Mouse (Mus musculus): ENCODE results near the gene Asb15. TPM values are rescaled to one million over a fixed set of nuclear protein-coding genes. Genes with fewer than 3 reads are reported as not detected.
A peak's percentile ranks its signal among the peaks of the same experiment; 100 is the strongest.

Gene Asb15
- 10 to 100 TPM; 52.2 to 59.3 TPM for total RNA-seq (2021)

DNA sequence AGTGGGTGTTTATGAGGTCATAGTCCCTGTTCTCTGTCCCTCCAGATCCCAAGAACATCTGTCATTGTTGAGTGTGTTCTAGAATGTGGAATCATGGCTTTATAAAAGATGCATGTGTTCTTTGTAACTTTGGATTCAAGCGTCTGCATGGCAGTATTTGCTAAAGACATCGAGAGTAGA lies at the start of gene Asb15:
Gene Asb15 (plus strand): TSS at position 81 of the 180 bp plus-strand sequence.
- intact Hi-C loops (cut with DNase I) = no loop called here

DNA sequence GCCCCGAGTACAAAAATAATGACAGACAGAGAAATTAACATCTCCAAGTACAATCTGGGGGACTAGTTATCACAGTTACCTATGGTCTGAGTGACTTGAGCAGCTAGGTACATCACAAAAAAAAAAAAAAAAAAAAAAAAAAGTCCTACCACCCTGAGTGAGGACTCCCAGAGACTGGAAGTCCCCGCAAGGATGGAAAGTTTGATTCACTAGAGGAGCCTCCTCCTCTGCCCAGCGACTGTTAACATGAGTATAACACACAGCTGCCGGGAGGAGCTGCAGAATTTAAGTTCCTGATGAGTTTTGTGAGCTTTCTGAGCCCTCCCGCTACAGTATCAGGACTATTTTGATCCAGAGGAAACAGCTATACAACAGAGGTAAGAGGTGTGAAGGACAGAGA lies 41.4 kb upstream of the Asb15 start:
- no peak for DNase-seq
- intact Hi-C loops (cut with DNase I) = no loop called here

More for the DNA sequence above, at the start of gene Asb15:
- DNase-seq = no peak

DNA sequence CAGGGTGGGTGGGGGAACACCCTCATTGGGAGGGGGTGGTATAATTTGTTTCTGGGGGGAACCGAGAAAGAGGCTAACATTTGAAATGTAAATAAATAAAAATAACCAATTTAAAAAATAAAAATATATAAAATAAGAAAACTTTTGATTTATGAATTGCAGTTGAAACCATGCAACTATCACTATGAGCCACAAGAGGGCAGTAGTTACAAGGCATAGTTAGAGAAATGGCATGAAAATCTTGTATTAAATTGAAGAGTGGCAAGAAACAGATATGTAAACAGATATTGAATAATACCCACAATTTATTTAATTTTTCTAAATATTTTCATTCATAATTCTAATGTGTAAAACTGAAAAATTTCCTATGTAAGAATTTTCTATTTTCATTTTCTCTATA lies 37.6 kb upstream of the Asb15 start:
- intact Hi-C loops (cut with DNase I) = no loop called here
- no peak for DNase-seq

DNA sequence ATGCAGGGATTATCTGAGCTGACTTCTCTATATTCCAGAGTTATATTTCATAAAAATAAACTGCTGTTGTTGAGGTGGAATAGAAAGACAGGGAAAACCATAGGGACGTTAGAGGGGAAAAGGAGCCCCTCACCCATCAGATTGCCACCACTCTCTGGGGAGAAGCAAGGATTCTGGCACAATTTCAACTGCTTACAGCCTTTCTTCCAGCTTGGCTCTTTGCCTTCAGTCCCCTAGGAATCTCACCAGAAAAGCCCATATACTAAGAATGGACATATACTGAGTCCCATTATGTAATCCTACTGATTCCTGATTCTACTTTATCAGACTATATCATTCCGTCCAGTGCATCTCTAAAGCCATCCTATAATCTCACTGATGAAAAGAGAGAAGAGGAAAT lies 23.8 kb upstream of the Asb15 start:
- intact Hi-C loops (cut with DNase I) = no loop called here
- DNase-seq = no peak

DNA sequence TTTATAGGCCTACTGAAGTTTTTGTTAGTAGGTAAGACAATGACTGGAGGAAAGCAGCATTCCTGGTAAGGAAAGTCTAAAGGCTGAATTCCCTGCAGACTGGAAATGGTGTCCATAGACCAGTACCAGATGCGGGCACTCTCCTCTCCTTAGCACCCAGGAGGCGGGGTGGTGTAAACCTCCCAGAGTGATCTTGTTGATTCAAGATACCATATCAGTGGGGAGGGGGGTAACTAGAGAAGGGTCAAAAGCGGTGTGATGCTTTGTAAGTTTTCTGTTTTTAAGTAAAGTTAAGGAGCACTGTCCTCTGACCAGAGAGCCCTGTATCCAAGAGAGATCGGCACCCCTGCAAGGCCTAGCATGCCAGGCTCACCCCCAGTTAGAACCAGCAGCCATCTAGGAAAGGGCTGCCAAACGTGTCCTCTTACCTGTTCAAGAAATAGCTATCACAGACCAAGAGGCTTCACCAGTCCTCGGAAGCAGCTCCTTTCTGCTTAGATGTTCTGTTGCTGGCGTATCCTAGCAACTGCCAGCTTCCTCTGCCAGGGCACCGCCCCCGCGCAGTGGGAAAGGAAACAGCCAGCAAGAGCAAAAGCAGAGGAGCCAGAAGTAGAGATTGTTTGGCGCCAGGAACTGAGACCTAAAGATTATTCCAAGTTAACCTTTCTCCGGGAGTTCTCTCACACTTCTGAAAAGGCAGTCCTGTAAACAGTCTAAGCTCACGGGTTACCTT lies 13.2 kb upstream of the Asb15 start, which contains the start of gene Iqub:
Gene Iqub (minus strand): TSS at position 516 of the 733 bp plus-strand sequence.
- DNase-seq = peak; percentile 51 to 68
- intact Hi-C loops (cut with DNase I) = no loop called here

DNA sequence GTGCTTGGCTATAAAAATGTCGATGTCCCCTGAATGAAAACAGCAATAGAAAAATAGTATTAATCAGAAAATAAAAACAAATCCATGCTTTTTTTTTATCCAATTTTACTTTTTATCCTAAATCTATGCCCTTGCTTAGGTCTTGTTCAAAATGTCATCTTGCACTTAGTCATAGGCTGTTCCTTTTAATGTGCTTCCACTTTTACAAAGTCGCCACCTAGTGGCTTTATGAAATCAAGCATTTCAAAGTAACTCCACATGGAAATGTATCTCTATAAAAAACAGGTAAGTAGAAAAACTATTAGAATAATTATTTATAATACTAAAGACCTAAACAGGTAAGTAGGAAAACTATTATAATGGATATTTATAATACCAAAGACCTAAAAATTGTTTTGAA lies 11.7 kb upstream of the Asb15 start:
- intact Hi-C loops (cut with DNase I) = no loop called here
- no peak for DNase-seq

DNA sequence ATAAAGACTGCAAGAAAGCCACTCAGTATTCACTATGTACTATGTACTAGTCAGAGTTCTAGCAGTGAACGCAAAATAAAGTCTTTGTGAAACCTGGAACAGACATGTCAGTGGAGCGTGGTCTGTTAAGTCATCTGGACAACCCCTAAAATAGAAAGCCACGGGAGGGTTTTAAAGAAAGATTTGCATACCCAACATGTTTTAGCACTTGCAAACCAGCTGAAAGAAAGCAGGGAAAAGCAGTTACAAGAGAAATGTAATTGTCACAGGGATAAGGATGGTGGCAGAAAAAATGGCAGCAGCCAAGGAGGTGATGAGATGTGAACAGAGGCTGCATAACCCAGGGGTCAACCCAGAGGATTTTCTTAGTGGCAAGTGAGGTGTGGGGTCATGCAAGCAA lies 2.2 kb upstream of the Asb15 start:
- no peak for DNase-seq
- intact Hi-C loops (cut with DNase I) = no loop called here

DNA sequence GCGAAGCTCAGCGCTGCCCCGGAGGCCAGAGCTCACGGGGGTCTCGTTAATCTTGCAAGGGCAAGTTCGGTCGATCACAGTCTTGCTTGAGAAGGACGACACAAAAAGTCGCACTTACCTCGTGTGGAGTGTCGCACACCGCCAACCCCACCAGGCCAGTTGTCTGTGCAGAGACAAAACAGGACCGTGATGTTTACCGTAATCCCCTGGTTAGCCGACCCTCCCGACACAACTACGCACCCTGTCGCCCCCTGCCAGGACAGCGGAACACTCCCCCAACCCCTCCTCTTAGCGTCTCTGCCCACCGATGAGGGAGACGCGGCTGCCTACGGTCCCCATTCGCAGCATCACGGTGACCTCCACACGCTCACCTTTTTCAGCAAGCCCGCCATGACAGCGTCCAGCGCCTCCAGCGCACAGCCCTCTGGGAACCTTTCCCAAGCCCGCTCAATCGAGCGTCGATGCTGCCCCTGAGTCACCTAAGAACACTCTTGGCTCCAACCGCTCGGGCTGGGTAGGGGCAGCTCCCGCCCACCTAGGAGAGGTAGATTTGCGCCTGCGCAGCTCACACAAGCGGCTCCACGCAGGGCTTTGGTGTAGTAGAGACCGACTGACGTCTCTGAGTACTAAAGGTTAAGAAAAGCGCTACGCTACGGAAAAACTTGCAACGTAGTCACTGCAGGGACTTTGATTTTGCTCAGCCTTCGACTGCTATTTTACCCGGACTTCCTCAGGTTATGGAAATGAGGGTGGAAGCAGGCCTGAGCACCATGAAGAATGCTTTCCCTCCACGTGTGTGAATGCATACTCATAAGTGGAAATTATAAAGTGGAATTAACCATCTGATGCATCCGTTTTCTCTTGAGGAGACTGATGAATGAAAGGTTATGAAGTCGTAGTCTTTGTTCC lies 535 bp upstream of the Asb15 start, which contains the start of gene Ndufa5:
Gene Ndufa5 (minus strand): TSS at position 859 of the 909 bp plus-strand sequence.
- intact Hi-C loops (cut with DNase I) = loop anchor here (1.0 kb wide), 1 partner anchor 138 kb away; the partner anchor contains the start of gene Wasl
- peak; percentile 85 for DNase-seq

DNA sequence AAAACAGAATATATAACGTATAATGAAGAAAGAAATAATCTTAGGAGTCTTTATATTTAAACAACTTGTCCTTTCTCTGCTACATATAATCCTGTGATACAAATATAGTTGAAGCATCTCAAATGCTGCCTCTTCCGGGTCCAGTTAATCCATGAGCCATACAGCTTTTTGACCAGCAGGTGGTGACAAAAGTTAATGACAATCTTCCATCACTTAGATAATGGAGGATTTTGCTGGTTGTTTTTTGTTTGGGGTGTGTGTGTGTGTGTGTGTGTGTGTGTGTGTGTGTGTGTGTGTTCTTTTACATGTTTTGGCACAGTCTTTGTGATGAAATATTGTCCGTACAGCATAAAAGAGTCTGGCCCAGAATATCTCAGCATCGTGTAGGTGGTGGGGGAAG lies 2.2 kb downstream of the Asb15 start:
- peak; percentile 44 to 56 for DNase-seq

DNA sequence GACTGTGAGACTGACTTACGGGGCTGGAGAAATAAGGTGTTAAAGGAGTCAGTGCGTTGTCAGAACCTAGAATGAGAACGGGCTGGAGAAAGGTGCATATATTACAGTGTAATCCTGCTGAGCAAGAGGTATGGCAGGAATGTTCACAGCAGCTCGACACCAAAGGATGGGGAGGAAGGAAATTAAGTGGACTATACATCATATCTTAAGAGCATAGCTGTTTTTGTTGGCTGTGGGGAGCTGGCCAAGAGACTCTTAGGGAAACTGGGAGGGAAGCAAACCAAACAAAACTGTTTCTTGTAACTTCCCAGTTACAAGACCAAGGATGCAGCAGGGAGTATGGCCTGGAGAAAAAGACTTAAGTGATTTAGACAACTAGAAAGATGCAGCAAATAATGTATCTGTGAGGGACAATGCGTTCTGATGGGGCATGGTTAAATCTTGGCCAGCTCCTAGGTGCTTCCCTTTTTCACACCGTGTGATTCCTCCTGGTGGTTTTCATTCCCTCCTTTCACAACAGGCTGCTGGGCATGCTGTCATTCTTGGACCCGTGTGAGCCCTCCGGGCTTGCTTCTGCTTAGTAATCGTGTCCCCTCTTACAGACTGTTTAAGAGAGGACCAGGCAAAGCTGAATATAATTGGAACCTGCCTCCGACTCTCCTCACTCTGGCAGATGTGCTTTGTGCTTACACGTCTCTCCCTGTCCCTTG lies 2.9 kb downstream of the Asb15 start:
- intact Hi-C loops (cut with DNase I) = loop anchor here (1.0 to 2.0 kb wide), 3 partner anchors 38 to 190 kb away; no protein-coding TSS in a partner anchor
- peak in 1 of 2 experiments; percentile 23 for DNase-seq

More for the DNA sequence above, 2.2 kb downstream of the Asb15 start:
- intact Hi-C loops (cut with DNase I) = loop anchor here (1.0 to 2.0 kb wide), 2 partner anchors 39 to 191 kb away; no protein-coding TSS in a partner anchor

DNA sequence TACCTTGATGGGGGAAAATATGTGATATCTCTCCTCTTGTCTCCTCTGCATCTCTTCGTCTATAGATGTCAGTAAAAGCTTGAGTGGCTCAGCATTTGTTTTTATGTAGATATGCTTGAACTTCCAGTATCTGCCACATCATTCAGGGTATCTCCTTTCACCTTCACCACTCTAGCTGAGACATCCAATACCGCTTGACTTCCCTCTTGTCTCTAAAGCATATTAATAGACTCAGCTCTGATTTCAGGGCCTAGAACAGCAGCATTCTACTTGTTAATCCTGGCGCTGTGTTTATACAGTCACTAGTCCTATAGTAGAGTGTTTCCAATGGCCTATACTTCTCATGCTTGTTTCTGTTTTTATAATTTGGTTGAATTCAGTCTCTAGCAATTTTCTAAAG lies 4.9 kb downstream of the Asb15 start:
- intact Hi-C loops (cut with DNase I) = no loop called here
- no peak for DNase-seq

DNA sequence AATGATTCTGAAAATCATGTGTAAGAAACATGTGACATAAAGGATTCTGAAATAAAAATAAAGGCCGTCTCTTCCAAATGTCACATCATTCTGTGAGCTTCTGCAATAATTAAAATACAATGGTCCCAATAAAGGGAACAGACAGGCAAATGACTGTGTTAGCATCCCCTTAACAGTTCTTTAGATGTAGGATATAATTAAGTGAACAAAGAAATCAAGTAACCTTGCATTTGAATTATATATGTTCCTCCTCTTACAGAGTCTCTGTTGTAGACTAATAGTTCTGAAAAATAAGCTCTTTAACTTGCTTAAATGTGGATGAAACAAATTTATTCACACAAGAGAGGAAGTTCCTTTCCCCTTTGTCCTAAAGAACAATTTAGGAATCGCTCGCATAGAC lies 10.5 kb downstream of the Asb15 start:
- intact Hi-C loops (cut with DNase I) = no loop called here
- no peak for DNase-seq

DNA sequence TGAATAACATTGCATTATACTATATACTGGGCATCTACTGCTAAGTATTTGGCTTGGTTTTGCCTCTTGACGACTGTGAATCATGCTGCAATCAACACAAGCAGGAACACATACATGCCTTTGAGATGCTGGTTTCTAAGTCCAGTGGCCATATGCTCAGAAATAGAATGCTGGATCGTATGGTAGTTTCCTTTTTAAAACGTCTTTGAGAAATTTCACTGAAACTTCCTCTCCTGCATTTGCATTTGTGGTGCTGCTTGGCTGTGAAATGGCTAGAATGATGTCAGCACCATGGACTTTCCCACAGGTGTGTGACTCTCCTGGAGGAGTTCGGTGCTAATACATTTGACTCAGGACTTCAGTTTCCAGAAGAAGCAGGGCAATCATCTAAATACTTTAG lies 12.2 kb downstream of the Asb15 start:
- intact Hi-C loops (cut with DNase I) = no loop called here
- DNase-seq = no peak

DNA sequence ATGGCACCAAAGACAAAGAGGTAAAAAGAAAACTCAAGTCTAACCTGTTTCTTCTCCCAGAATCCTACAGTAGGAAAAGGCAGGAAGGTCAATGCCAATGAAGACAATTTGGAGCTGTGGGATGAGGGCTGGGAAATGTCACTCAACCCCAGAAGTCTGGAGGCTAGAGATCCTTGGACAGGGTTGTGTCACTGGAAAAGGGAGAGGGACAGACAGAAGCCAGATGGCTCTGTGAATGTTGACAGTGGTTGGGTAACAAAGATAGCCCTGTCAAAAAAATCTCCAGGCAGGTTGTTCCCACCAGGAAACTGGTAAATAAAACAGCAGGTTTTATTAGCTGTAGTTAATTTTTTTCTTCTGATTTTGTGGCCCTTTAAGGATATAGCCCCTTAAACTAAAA lies 14.4 kb downstream of the Asb15 start:
- intact Hi-C loops (cut with DNase I) = no loop called here
- no peak for DNase-seq

DNA sequence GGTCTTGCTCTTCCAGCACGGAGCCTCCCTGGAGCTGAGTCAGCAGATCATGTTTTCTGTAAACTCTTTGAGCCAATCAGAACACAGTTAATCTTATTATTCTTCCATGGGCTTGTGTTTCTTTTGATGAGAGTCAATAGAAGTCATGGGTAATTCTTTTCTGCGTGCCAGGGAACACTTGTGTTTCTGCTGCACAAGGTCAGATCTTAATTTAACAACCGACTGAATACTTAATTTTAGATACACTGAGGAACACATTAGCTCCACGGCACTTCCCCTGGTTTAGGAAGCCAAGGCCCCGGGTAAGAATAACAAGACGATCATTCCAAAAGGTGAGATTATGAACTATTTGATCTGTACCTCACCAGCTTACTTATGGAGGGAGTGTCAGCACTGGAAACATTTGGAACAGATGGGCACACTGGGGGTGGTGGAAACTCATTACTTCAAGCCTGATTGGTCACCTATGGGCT lies 15.2 kb downstream of the Asb15 start:
- DNase-seq = no peak
- intact Hi-C loops (cut with DNase I) = no loop called here

DNA sequence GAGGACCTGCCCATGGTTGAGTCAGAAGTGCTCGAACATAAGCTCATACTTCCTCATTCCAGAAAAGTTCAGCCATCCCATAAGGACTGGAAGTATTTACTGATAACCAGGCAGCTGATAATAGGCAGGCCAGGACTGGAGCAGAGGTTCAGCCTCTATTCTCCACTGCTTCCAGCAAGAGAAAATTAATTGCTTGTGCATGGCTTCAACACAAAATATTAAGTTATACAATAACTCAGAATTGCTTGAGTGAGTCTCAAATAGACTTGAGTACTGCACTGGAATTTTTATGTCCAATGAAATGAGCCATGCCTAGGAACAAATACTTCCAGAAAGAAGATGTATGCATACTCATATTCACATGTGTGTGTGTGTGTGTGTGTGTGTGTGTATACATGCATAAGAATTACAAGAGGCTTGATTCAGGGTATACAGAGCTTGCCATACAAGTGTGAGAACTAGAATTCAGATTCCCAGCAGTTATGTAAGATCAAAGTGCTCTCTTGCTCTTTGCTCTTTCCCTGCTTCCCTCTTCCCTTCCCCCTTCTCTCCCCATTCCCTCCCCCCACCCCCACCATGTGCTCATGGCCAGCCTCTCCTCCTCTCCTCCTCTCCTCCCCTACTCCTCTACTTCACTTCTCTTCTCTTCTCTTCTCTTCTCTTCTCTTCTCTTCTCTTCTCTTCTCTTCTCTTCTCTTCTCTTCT lies 18.9 kb downstream of the Asb15 start:
- intact Hi-C loops (cut with DNase I) = no loop called here
- no peak for DNase-seq

DNA sequence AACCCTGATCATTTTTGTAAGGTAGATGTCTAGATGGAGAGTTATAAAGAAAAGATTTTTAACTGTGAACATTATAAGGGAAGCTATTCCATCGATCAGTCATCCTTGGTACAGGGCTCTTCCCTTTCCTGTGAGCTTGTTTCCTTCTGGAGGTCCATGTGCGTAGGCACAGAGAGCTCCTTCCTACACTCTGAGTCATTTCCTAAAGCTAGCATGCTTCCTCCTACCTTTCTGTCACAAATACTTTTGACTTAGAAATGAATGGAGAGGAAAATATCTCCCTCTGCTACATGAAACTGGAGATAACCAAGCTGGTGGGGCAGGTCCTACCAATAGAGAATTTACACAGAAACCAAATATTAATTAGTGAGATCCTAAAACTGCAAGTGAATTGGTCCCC lies 21.9 kb downstream of the Asb15 start:
- no peak for DNase-seq
- intact Hi-C loops (cut with DNase I) = no loop called here

DNA sequence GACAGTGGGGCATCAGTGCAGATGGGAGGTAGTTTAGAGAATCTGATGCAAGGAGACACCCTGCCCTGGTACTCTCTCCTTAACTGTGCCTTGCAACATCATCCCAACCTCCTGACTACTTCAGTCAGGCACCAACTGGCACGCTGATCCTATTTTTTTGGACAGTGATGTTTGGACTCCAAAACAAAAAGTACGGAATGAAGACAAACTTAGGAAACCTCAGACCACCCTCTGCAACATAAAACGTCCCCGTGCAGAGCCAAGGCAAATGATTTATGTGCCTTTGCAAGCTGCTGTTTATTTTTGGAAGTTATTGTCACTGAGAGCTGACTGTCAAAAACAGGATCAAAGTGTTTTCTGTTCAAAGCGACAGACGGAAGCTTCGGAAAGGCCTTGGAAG lies 24.1 kb downstream of the Asb15 start:
- DNase-seq = no peak
- intact Hi-C loops (cut with DNase I) = no loop called here

DNA sequence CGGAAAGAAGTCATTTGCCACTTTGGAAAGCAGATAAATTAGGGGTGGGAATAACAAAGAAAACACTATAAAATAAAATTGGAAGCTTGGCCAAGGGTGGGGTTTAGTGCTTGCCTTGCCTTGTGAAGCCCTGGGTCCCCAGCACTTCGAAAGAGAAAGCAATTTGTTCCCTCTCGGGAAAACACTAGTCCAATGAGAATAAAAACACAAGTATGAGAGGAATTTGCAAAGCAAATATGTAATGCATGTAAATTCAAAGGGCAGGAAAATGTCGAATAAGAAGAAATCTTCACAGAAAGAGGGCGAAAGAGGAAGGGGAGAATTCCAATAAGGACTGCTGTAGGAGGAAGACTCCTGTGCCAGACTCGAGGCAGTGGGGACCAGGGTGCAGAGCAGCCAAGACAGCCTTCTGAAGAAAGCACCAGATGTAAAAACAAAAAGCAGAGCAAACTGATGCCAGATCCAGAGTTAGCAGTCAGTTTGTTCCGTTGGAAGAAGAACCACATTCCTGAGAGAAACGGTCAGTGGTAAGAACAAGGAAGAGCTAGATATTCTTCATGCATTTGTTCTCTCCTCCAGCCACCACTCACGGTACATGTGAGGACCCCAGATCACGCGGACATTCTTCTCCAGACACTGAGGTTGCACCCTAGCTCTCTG lies 26.6 kb downstream of the Asb15 start:
- intact Hi-C loops (cut with DNase I) = no loop called here
- peak in 1 of 2 experiments; percentile 44 for DNase-seq

DNA sequence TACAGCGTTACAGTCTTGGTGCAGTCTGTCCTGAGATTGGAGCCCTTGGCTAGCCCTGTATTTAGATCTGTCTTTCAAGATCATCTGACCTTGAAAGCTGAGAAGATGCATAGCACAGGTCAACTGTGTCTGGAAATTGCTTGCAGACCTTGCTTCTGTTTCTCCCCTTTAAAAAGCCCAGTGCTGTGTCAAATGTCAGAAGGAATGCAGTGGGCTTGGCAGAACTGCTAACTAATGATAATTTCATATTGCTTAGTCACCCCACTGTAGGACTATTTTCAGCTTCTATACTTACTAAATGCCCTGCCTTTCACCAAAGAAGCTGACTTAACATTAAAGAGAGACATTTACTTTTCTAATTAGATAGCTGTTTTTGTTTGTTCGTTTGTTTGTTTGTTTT lies 27.5 kb downstream of the Asb15 start:
- intact Hi-C loops (cut with DNase I) = no loop called here
- DNase-seq = no peak
